Mouse (Mus musculus) intestine, postnatal 0 days (tissue): ENCODE measurements around the gene Tom1l2. TPM values are rescaled to one million over a fixed set of nuclear protein-coding genes. Genes with fewer than 3 reads are reported as not detected.
A peak's percentile ranks its signal among the peaks of the same experiment; 100 is the strongest.

ENCODE experiments used
- ATAC-seq: fragments of 200-750 bp; cut with Nextera tagmentation; 2 replicates; pipeline ENCODE4 v1.8.0; 2017; ENCODE audit warnings: mild to moderate bottlenecking, moderate TSS enrichment, moderate library complexity
- H3K27ac ChIP-seq: fragments of 300-500 bp; sonication (generic); 2 replicates; pipeline ENCODE4 v1.5.1; 2014; ENCODE audit warnings: mild to moderate bottlenecking, low read depth, low read length, moderate library complexity
- H3K27me3 ChIP-seq: fragments of 300-500 bp; sonication (generic); replicated peaks from 2 replicates; pipeline ENCODE4 v1.6.1; 2014; ENCODE audit warnings: low read length, mixed read lengths; ENCODE audit not compliant: control insufficient read depth, insufficient read depth
- H3K36me3 ChIP-seq: fragments of 300-500 bp; sonication (generic); 2 replicates; pipeline ENCODE4 v1.6.1; 2014; ENCODE audit warnings: mild to moderate bottlenecking, moderate library complexity; ENCODE audit not compliant: control insufficient read depth, insufficient read depth
- H3K4me1 ChIP-seq: fragments of 300-500 bp; sonication (generic); replicated peaks from 2 replicates; pipeline ENCODE4 v1.6.1; 2014; ENCODE audit warnings: antibody characterized with exemption, low read length, mixed read lengths; ENCODE audit not compliant: control insufficient read depth, insufficient read depth
- H3K4me2 ChIP-seq: fragments of 300-500 bp; sonication (generic); replicated peaks from 2 replicates; pipeline ENCODE4 v1.6.1; 2014; ENCODE audit warnings: low read depth, mild to moderate bottlenecking, moderate library complexity
- H3K4me3 ChIP-seq: fragments of 300-500 bp; sonication (generic); 2 replicates; pipeline ENCODE4 v1.5.1; 2014; ENCODE audit warnings: low read depth, low read length
- H3K9ac ChIP-seq: fragments of 300-500 bp; sonication (generic); 2 replicates; pipeline ENCODE4 v1.6.1; 2014; ENCODE audit warnings: mild to moderate bottlenecking, low read depth, low read length
- H3K9me3 ChIP-seq: fragments of 300-500 bp; sonication (generic); 2 replicates; pipeline ENCODE4 v1.6.1; 2016; ENCODE audit warnings: mixed run types; ENCODE audit not compliant: control insufficient read depth
- CTCF ChIP-seq: sonication (generic); IDR thresholded peaks from 2 replicates; pipeline ENCODE4 v1.5.1; 2016; ENCODE audit warnings: low read depth, mild to moderate bottlenecking, control low read depth, antibody characterized with exemption, moderate library complexity
- WGBS: fragments of 180-500 bp; shearing (Covaris S2); extraction: QIAGEN DNeasy Blood & Tissue Kit; methylation state at CpG from one replicate; pipeline ENCODE4 v1.1.7; 2014; 5-methylcytosine and 5-hydroxymethylcytosine counted together
- polyA plus RNA-seq: library from polyadenylated mRNA; unstranded; fragments of >200 nt; fragmentation: Nextera tagmentation; extraction: Ambion mirVana; gene quantifications from 2 replicates; pipeline ENCODE4 v1.2.1, GENCODE M21; 2015

Tom1l2 gene
- polyA plus RNA-seq, 1 experiment from 2014 or later = 29.6 TPM

DNA sequence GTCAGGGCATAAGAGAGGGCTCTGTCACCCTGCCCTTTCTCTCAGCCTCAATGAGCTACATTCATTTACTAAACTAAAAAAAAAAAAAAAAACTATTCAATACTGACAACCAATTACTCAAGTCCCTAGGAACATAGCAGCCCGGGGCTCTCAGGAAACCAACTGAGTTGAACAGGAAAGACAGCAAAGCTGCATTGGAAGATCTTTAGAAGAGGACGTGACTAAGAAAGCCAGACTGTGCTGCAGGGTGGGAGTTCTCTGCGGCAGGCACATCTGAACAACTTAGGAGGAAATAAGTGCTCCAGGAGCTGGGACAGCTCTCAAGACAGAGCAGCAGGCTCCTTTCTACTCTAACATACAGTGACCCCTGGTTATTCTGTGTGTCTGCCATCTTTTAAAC is 84.1 kb downstream of the Tom1l2 start:
- H3K4me1 ChIP-seq = no peaks in the 10 kb centered on the region
- no peak for TF ChIP-seq CTCF
- no peak overlapping the region for H3K9ac ChIP-seq
- H3K9me3 ChIP-seq = no peaks in the 10 kb centered on the region
- no peak overlapping the region for H3K27ac ChIP-seq
- WGBS = 58% methylated on average over 3 of the region's 3 CpGs
- no peak overlapping the region for H3K4me2 ChIP-seq
- H3K36me3 ChIP-seq = peaks cover 36% of the 10 kb centered on the region
- H3K27me3 ChIP-seq = no peaks in the 10 kb centered on the region
- no peak for ATAC-seq
- no peak overlapping the region for H3K4me3 ChIP-seq

DNA sequence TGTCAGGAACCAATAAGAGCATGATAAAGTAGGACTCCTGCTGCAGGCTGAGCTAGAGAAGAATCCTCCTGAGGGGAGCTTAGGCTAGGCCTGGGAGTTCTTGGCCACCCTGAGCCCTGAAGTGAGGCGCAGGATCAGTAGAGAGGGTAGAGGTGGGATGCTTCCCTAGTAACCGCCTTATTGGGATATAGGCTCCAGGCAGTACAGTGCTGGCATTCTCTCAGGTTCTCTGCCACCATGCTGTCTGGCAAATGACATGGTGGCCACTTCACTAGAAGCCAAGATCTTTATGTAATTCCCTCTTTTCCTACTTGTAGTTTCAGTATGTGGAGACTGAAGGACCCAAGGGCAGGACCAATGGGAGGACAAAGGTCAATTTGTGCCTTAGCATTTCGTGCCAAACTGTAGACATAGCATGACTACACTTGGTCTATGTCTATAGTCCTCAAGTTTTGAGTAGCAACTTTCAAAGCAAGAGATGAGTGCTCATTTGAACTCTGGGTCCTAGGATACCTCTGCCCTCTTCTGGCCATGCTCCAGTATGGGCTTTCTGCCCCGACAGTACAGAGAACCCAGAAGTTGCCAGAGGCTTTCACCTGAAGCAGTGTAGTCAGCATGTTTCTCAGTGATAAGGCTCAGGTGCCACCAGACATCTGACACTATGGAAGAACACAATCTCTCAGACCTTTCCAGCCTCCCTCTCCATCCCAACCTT is 87.3 kb downstream of the Tom1l2 start:
- WGBS = 73% methylated on average over 4 of the region's 4 CpGs
- no peak overlapping the region for H3K4me2 ChIP-seq
- peak; percentile 65 for ATAC-seq

GRCm38 (mm10) chr11:60264651-60265050 is 88.1 kb downstream of the Tom1l2 start:
- Histone ChIP-seq H3K9ac (no peak overlapping the region), H3K36me3 (peaks cover 41% of the 10 kb centered on the region), H3K4me3 (no peak overlapping the region), H3K27me3 (no peaks in the 10 kb centered on the region), H3K4me2 (no peak overlapping the region), H3K9me3 (no peaks in the 10 kb centered on the region), H3K4me1 (no peaks in the 10 kb centered on the region), H3K27ac (peak overlapping the region; percentile 35; the same call in 1 of the 2 replicates)
- TF ChIP-seq CTCF = no peak
- ATAC-seq = no peak
- 76% methylated on average over 1 of the region's 1 CpGs for WGBS

More for the DNA sequence above, 87.3 kb downstream of the Tom1l2 start:
- H3K27me3 ChIP-seq = no peaks in the 10 kb centered on the region
- no peak overlapping the region for H3K9ac ChIP-seq
- no peaks in the 10 kb centered on the region for H3K9me3 ChIP-seq
- H3K27ac ChIP-seq = peak overlapping the region; percentile 35
- no peaks in the 10 kb centered on the region for H3K4me1 ChIP-seq
- no peak overlapping the region for H3K4me3 ChIP-seq
- TF ChIP-seq CTCF = peak; percentile 62
- peaks cover 49% of the 10 kb centered on the region for H3K36me3 ChIP-seq

DNA sequence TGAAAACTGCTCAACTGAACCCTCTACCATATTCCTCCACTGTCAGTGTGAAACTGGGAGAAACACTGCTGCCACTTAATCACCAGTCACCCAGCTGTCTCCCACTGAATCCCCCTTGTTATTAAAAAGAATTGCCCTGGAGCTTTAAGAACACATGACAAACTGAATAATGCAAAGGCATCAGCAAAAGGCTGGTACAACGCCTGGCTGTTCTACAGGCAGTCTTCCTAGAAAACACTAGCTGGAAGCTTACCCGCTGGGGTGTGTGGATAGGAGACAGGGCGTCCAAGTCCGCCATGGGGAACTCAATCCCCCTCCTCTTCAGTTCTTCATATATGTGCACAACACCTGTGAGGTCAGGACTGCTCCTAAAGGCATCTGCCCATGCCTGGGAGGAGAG is 90.3 kb downstream of the Tom1l2 start:
- Histone ChIP-seq H3K4me1 (no peaks in the 10 kb centered on the region), H3K9me3 (no peaks in the 10 kb centered on the region), H3K4me3 (no peak overlapping the region), H3K27me3 (no peaks in the 10 kb centered on the region), H3K9ac (no peak overlapping the region), H3K36me3 (peaks cover 41% of the 10 kb centered on the region), H3K4me2 (no peak overlapping the region), H3K27ac (no peak overlapping the region)
- WGBS = 95% methylated on average over 4 of the region's 4 CpGs
- no peak for ATAC-seq
- no peak for TF ChIP-seq CTCF

GRCm38 (mm10) chr11:60260743-60261142 is 92.0 kb downstream of the Tom1l2 start:
- H3K4me1 ChIP-seq = no peaks in the 10 kb centered on the region
- WGBS = 93% methylated on average over 3 of the region's 3 CpGs
- H3K27ac ChIP-seq = no peak overlapping the region
- TF ChIP-seq CTCF = no peak
- H3K27me3 ChIP-seq = no peaks in the 10 kb centered on the region
- no peak for ATAC-seq
- no peak overlapping the region for H3K4me2 ChIP-seq
- no peaks in the 10 kb centered on the region for H3K9me3 ChIP-seq
- no peak overlapping the region for H3K9ac ChIP-seq
- H3K36me3 ChIP-seq = peaks cover 43% of the 10 kb centered on the region
- H3K4me3 ChIP-seq = no peak overlapping the region

DNA sequence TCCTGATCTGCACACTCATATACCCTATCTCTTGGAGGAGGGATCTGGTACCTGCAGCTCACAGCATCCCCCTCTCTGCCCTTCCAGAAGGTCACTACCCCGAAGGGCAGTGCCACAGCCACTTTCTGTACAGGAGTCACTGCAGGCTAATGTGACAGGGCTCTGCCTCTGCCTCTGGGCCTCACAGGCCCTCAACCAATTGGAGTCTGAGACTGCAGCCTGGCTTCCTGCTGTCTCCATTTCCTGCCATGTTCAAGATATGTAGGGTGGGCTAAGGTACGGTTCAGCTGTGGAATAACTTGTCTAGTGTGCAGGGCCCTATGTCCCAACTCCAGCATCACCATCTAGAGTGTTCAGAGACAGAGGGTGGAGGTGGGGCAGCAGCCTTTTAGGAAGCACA is 95.0 kb downstream of the Tom1l2 start:
- no peak overlapping the region; the same call in 1 of the 2 replicates for H3K27ac ChIP-seq
- H3K4me2 ChIP-seq = no peak overlapping the region
- no peaks in the 10 kb centered on the region for H3K4me1 ChIP-seq
- no peak for TF ChIP-seq CTCF
- no peaks in the 10 kb centered on the region for H3K9me3 ChIP-seq
- peaks cover 61% of the 10 kb centered on the region for H3K36me3 ChIP-seq
- no peaks in the 10 kb centered on the region for H3K27me3 ChIP-seq
- H3K4me3 ChIP-seq = no peak overlapping the region
- no peak overlapping the region for H3K9ac ChIP-seq
- ATAC-seq = no peak
- 74% methylated on average over 2 of the region's 2 CpGs for WGBS
